ENCODE assay signal across 8 mouse cellular contexts in genomic region chr7:110061199-110061751, GRCm38 (mm10). TPM values are rescaled to one million over a fixed set of nuclear protein-coding genes. Genes with fewer than 3 reads are reported as not detected.
DNase-seq lines count a peak whose midpoint lies in the region; ATAC-seq and TF ChIP-seq lines count a peak whose summit lies in the region.

Gene Zfp143 (plus strand): TSS chr7:110061217.

- peak within 1 kb of the TSS; percentile 100 for H3K9ac ChIP-seq in ES-E14 (ENCODE audit: insufficient read depth, low read depth, low read length, poor library complexity, severe bottlenecking)
- H3K9ac ChIP-seq in forebrain, embryonic 15.5 days (replicated peaks) = peak within 1 kb of the TSS; percentile 97

- H3K4me2 ChIP-seq in forebrain, embryonic 15.5 days (replicated peaks) = peak within 1 kb of the TSS; percentile 54

- peak within 1 kb of the TSS; percentile 100 for H3K27ac ChIP-seq in ES-E14 (ENCODE audit: insufficient read depth, low read depth, low read length, poor library complexity, severe bottlenecking)
- peak within 1 kb of the TSS; percentile 100 for H3K27ac ChIP-seq in forebrain, embryonic 15.5 days (replicated peaks)

- intact Hi-C loops in heart, postnatal 25 days (cut with DNase I) = loop anchor here (2.0 to 5.0 kb wide), 3 partner anchors 42 to 68 kb away; partner anchors contain the start of genes Ipo7 and Wee1

- H3K9me3 ChIP-seq in ES-E14 (ENCODE audit: control insufficient read depth, insufficient read depth, low read depth, low read length) = no peaks in the 10 kb centered on the region
- H3K9me3 ChIP-seq in forebrain, embryonic 15.5 days = no peaks in the 10 kb centered on the region

- peak within 1 kb of the TSS; percentile 79 to 95 for H3K4me3 ChIP-seq in ES-E14 (ENCODE audit: insufficient read depth in 1 of 2, low read depth in 1 of 2, low read length in 2 of 2, poor library complexity in 1 of 2, severe bottlenecking in 1 of 2)
- peak within 1 kb of the TSS; percentile 57 for H3K4me3 ChIP-seq in forebrain, embryonic 15.5 days
- peak within 1 kb of the TSS; percentile 83 for H3K4me3 ChIP-seq in lung, adult 2 months (replicated peaks; ENCODE audit: extremely low read depth, low read depth, low read length)

- H3K36me3 ChIP-seq in ES-E14 (ENCODE audit: control insufficient read depth, insufficient read depth, low read length, poor library complexity, severe bottlenecking) = peaks cover 3% of the 10 kb centered on the region; the same call in 1 of the 2 replicates
- H3K36me3 ChIP-seq in forebrain, embryonic 15.5 days = peaks cover 10% of the 10 kb centered on the region

- DNase-seq in ES-E14 (ENCODE audit: low read depth, low spot score) = peak; percentile 99
- DNase-seq in cerebellum, adult 11-12 months = peak; percentile 100
- DNase-seq in heart, postnatal 25 days (ENCODE audit: low spot score) = peak; percentile 100
- peak; percentile 100 for DNase-seq in layer of hippocampus, adult 18-20 months (ENCODE audit: low spot score in 2 of 2)
- peak; percentile 100 for DNase-seq in lung, adult 2 months
- peak; percentile 99 to 100 for DNase-seq in thymus, adult 18-20 months

- no peaks in the 10 kb centered on the region for H3K27me3 ChIP-seq in forebrain, embryonic 15.5 days

- in situ Hi-C loops in ES-E14 (cut with MboI; ENCODE audit: low sequenced_read_pairs in 2 of 2, unreplicated experiment in 2 of 2) = no loop called here

- TF ChIP-seq CTCF in lung, adult 2 months (IDR thresholded peaks at IDR 0.05; ENCODE audit: insufficient read depth, low read length) = no peak

- under 1% methylated on average over 34 of the region's 34 CpGs for WGBS in forebrain, embryonic 15.5 days
- WGBS in lung, adult 2 months = under 1% methylated on average over 34 of the region's 34 CpGs

- ATAC-seq in forebrain, embryonic 15.5 days (replicated peaks) = peak; percentile 99
- ATAC-seq in neutrophil, adult 5-6 weeks (ENCODE audit: extremely low read depth, insufficient number of reproducible peaks, low FRiP score, poor library complexity, severe bottlenecking) = peak; percentile 95

- TF ChIP-seq POLR2A in lung, adult 2 months (IDR thresholded peaks at IDR 0.05; ENCODE audit: borderline replicate concordance, extremely low read depth, low read depth, low read length) = peak; percentile 97

- peaks cover 0 to 4% of the 10 kb centered on the region in 2 experiments; a peak in 1 of 4 replicates for H3K4me1 ChIP-seq in ES-E14 (ENCODE audit: control insufficient read depth in 2 of 2, insufficient read depth in 2 of 2, low read length in 2 of 2, poor library complexity in 1 of 2)
- H3K4me1 ChIP-seq in forebrain, embryonic 15.5 days = peaks cover 27% of the 10 kb centered on the region
- peaks cover 9% of the 10 kb centered on the region; the same call in 1 of the 2 replicates for H3K4me1 ChIP-seq in lung, adult 2 months (ENCODE audit: control insufficient read depth, insufficient read depth, low read length)

TF ChIP-seq in ES-E14, 5 proteins besides CTCF, POLR2A, EP300 and RAD21:
- TF ChIP-seq MAFK (IDR thresholded peaks at IDR 0.05; ENCODE audit: insufficient read depth, low read depth, low read length) = peak; percentile 46
- no peak for TF ChIP-seq HCFC1 (IDR thresholded peaks at IDR 0.05; ENCODE audit: borderline replicate concordance, insufficient read depth, low read length)
- peak; percentile 95 for TF ChIP-seq CHD2 (IDR thresholded peaks at IDR 0.05; ENCODE audit: low read depth, low read length)

RNA-seq across cellular contexts. Expression of gene Zfp143, which starts in this region (rescaled TPM):
- 23.1 and 24.0 TPM in 2 replicates for total RNA-seq in ES-E14 (2012; rRNA removed)
- polyA plus RNA-seq in forebrain, embryonic 15.5 days (2015; fragmentation: Nextera tagmentation; extraction: Ambion mirVana) = 23.3 and 25.0 TPM in 2 replicates
- total RNA-seq in heart, postnatal 25 days (2021) = 1 to 10 TPM; 8.9 to 10.0 TPM
- total RNA-seq in layer of hippocampus, adult 18-20 months (2021) = 10 to 100 TPM in 1 of 2 experiments, 1 to 10 TPM in 1; 9.8 to 11.7 TPM
- polyA plus RNA-seq in lung, adult 2 months (2012; rRNA removed) = 12.5 and 15.0 TPM in 2 replicates
- total RNA-seq in neutrophil, adult 5-6 weeks (2017) = 54.1 and 66.2 TPM in 2 replicates

Comparison
In these comparisons a context has a peak if more than half of its experiments do, and no peak if none do; other contexts are left out.
1. Peak in every context shown above with its lines: DNase-seq, ATAC-seq, H3K4me3 ChIP-seq and H3K27ac ChIP-seq.